Mouse (Mus musculus): Measurements from ENCODE around the gene Strn3. TPM values are rescaled to one million over a fixed set of nuclear protein-coding genes. Genes with fewer than 3 reads are reported as not detected.

Gene Strn3
- polyA plus RNA-seq, 1 experiment from 2014 or later, result 46.5 TPM

DNA sequence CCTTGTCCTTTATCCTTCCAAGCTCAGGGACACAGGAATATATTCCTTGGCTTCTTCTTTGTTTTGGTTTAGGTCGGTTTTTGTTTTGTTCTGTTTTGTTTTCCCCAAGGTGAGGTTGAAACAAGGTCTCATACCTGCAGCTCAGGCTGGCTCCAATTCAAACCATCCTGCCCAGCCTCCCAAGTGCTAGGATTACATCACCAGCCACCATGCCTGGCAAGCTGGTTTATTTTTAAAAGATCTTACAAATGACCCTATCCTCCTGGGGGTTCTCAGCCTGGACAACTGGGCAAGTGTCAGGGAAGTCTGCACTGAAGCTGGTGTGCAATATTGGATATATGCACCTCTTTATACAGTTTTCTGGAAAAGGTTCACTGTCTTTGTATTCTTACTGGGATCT is 21.0 kb upstream of the Strn3 start:
- H3K36me3 ChIP-seq (replicated peaks; ENCODE audit: control insufficient read depth, insufficient read depth), result no peaks in the 10 kb centered on the region
- 63% methylated on average over 1 of the region's 1 CpGs for WGBS
- ATAC-seq (ENCODE audit: low FRiP score), result no peak
- H3K27me3 ChIP-seq (ENCODE audit: control insufficient read depth, insufficient read depth, low read length), result no peaks in the 10 kb centered on the region
- H3K9ac ChIP-seq, result no peak overlapping the region
- no peak for DNase-seq (ENCODE audit: low spot score)
- H3K4me3 ChIP-seq (replicated peaks; ENCODE audit: low read length), result no peak overlapping the region
- no peak overlapping the region for H3K4me2 ChIP-seq (replicated peaks)
- H3K27ac ChIP-seq, result no peak overlapping the region
- H3K9me3 ChIP-seq (ENCODE audit: control insufficient read depth, low read length), result 0 out of 2 replicates have a peak, but pooled peaks cover 3% of the 10 kb centered on the region
- H3K4me1 ChIP-seq (replicated peaks; ENCODE audit: control insufficient read depth, insufficient read depth, low read length), result no peaks in the 10 kb centered on the region

- H3K4me2 ChIP-seq (replicated peaks), result no peak overlapping the region
- no peaks in the 10 kb centered on the region for H3K9me3 ChIP-seq (ENCODE audit: control insufficient read depth, low read length)
- ATAC-seq (ENCODE audit: low FRiP score) (no peak), DNase-seq (ENCODE audit: low spot score) (no peak)
- H3K27ac ChIP-seq, result no peak overlapping the region
- no peak overlapping the region for H3K4me3 ChIP-seq (replicated peaks; ENCODE audit: low read length)
- no peaks in the 10 kb centered on the region for H3K27me3 ChIP-seq (ENCODE audit: control insufficient read depth, insufficient read depth, low read length)
- H3K4me1 ChIP-seq (replicated peaks; ENCODE audit: control insufficient read depth, insufficient read depth, low read length), result no peaks in the 10 kb centered on the region
- WGBS, result 74% methylated on average over 5 of the region's 5 CpGs
- no peak overlapping the region for H3K9ac ChIP-seq
- no peaks in the 10 kb centered on the region for H3K36me3 ChIP-seq (replicated peaks; ENCODE audit: control insufficient read depth, insufficient read depth)
Observed at GRCm38 (mm10) chr12:51710154-51710553, 18.5 kb upstream of the Strn3 start.

DNA sequence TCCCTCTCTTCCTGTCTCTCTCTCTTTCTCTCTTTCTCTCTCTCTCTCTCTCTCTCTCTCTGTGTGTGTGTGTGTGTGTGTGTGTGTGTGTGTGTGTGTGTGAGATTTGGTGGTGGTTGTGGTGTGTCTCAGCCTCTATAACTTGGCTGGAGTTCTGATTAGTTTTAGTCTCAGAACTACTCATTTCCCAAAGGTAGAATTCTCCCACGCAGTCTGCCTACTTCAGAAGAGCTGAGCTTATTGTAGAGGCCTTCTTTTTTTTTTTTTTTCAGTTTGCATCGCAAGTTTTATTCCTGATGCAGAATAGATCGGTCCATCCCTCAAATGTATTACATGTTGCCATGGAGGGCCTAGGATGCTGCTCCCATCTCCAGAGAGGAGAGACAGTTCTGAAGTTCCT is 18.0 kb upstream of the Strn3 start:
- no peaks in the 10 kb centered on the region for H3K9me3 ChIP-seq (ENCODE audit: control insufficient read depth, low read length)
- no peak for DNase-seq (ENCODE audit: low spot score)
- H3K36me3 ChIP-seq (replicated peaks; ENCODE audit: control insufficient read depth, insufficient read depth), result no peaks in the 10 kb centered on the region
- no peak for ATAC-seq (ENCODE audit: low FRiP score)
- H3K9ac ChIP-seq, result no peak overlapping the region
- no peaks in the 10 kb centered on the region for H3K4me1 ChIP-seq (replicated peaks; ENCODE audit: control insufficient read depth, insufficient read depth, low read length)
- no peak overlapping the region for H3K4me2 ChIP-seq (replicated peaks)
- 73% methylated on average over 3 of the region's 3 CpGs for WGBS
- no peaks in the 10 kb centered on the region for H3K27me3 ChIP-seq (ENCODE audit: control insufficient read depth, insufficient read depth, low read length)
- H3K4me3 ChIP-seq (replicated peaks; ENCODE audit: low read length), result no peak overlapping the region
- no peak overlapping the region for H3K27ac ChIP-seq

GRCm38 (mm10) chr12:51708941-51709686 is 17.4 kb upstream of the Strn3 start:
- H3K27ac ChIP-seq, result no peak overlapping the region
- 72% methylated on average over 14 of the region's 14 CpGs for WGBS
- no peak overlapping the region for H3K4me3 ChIP-seq (replicated peaks; ENCODE audit: low read length)
- ATAC-seq (ENCODE audit: low FRiP score), result no peak
- H3K36me3 ChIP-seq (replicated peaks; ENCODE audit: control insufficient read depth, insufficient read depth), result no peaks in the 10 kb centered on the region
- no peak overlapping the region for H3K4me2 ChIP-seq (replicated peaks)
- no peak for DNase-seq (ENCODE audit: low spot score)
- no peaks in the 10 kb centered on the region for H3K9me3 ChIP-seq (ENCODE audit: control insufficient read depth, low read length)
- no peaks in the 10 kb centered on the region for H3K27me3 ChIP-seq (ENCODE audit: control insufficient read depth, insufficient read depth, low read length)
- no peaks in the 10 kb centered on the region for H3K4me1 ChIP-seq (replicated peaks; ENCODE audit: control insufficient read depth, insufficient read depth, low read length)
- H3K9ac ChIP-seq, result no peak overlapping the region

- DNase-seq (ENCODE audit: low spot score), result no peak
Observed at GRCm38 (mm10) chr12:51706673-51707235, 15.1 kb upstream of the Strn3 start.

GRCm38 (mm10) chr12:51705778-51706177 is 14.1 kb upstream of the Strn3 start:
- no peak for DNase-seq (ENCODE audit: low spot score)

More at GRCm38 (mm10) chr12:51706673-51707235, 15.1 kb upstream of the Strn3 start:
- no peaks in the 10 kb centered on the region for H3K36me3 ChIP-seq (replicated peaks; ENCODE audit: control insufficient read depth, insufficient read depth)
- H3K4me3 ChIP-seq (replicated peaks; ENCODE audit: low read length), result no peak overlapping the region
- no peak overlapping the region for H3K9ac ChIP-seq
- H3K4me2 ChIP-seq (replicated peaks), result no peak overlapping the region
- no peaks in the 10 kb centered on the region for H3K4me1 ChIP-seq (replicated peaks; ENCODE audit: control insufficient read depth, insufficient read depth, low read length)
- no peaks in the 10 kb centered on the region for H3K27me3 ChIP-seq (ENCODE audit: control insufficient read depth, insufficient read depth, low read length)
- H3K9me3 ChIP-seq (ENCODE audit: control insufficient read depth, low read length), result no peaks in the 10 kb centered on the region
- ATAC-seq (ENCODE audit: low FRiP score), result no peak
- 92% methylated on average over 5 of the region's 5 CpGs for WGBS
- no peak overlapping the region for H3K27ac ChIP-seq

DNA sequence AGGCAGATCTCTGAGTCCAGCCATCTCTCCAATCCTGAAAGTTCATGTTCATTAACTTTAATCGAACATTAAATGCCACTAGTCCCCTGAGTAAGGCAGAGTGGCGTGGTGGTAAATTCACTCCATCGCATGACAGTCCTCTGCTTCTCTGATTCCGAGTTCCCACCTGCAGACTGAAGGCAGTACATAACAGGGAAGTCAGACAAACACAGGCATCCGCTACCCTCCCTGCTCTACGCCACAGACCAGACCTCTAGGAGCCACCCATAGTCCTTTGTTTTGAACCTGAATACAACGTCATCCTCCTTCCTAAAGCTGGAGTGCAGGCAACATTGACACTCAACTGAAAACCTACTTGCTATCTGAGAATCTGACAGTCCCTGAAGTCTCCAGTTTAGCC is 12.9 kb upstream of the Strn3 start:
- no peaks in the 10 kb centered on the region for H3K36me3 ChIP-seq (replicated peaks; ENCODE audit: control insufficient read depth, insufficient read depth)
- 67% methylated on average over 7 of the region's 7 CpGs for WGBS
- ATAC-seq (ENCODE audit: low FRiP score), result no peak
- H3K4me1 ChIP-seq (replicated peaks; ENCODE audit: control insufficient read depth, insufficient read depth, low read length), result no peaks in the 10 kb centered on the region
- no peak overlapping the region for H3K4me2 ChIP-seq (replicated peaks)
- no peak overlapping the region for H3K4me3 ChIP-seq (replicated peaks; ENCODE audit: low read length)
- DNase-seq (ENCODE audit: low spot score), result no peak
- H3K27ac ChIP-seq, result no peak overlapping the region
- H3K9ac ChIP-seq, result no peak overlapping the region
- no peaks in the 10 kb centered on the region for H3K27me3 ChIP-seq (ENCODE audit: control insufficient read depth, insufficient read depth, low read length)
- H3K9me3 ChIP-seq (ENCODE audit: control insufficient read depth, low read length), result no peaks in the 10 kb centered on the region

More at GRCm38 (mm10) chr12:51705778-51706177, 14.1 kb upstream of the Strn3 start:
- Histone ChIP-seq H3K4me2 (replicated peaks) (no peak overlapping the region), H3K9ac (no peak overlapping the region), H3K4me3 (replicated peaks; ENCODE audit: low read length) (no peak overlapping the region), H3K4me1 (replicated peaks; ENCODE audit: control insufficient read depth, insufficient read depth, low read length) (no peaks in the 10 kb centered on the region), H3K9me3 (ENCODE audit: control insufficient read depth, low read length) (no peaks in the 10 kb centered on the region), H3K36me3 (replicated peaks; ENCODE audit: control insufficient read depth, insufficient read depth) (no peaks in the 10 kb centered on the region), H3K27me3 (ENCODE audit: control insufficient read depth, insufficient read depth, low read length) (no peaks in the 10 kb centered on the region), H3K27ac (no peak overlapping the region)
- WGBS, result 82% methylated on average over 12 of the region's 12 CpGs
- ATAC-seq (ENCODE audit: low FRiP score), result no peak

DNA sequence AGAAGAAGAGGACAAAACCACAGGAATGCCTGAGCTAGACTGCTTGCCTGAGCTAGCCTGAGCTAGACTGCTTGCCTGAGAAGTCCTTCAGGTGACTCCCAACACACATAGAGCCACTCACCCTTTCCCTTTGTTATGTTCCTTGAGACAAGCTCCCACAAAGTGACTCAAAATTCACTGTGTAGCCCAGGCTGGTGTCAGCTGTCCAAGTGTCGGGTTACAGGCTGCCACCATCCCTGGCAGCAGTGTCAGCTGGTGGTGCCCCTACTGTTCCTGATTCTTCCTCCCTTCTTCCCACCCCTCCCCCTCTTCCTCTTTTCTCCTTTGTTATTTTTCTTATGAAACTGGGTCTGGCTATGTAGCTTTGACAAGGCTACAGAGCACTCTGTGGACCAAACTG is 12.2 kb upstream of the Strn3 start:
- Histone ChIP-seq H3K9me3 (ENCODE audit: control insufficient read depth, low read length) (no peaks in the 10 kb centered on the region), H3K9ac (no peak overlapping the region), H3K4me3 (replicated peaks; ENCODE audit: low read length) (no peak overlapping the region), H3K4me2 (replicated peaks) (no peak overlapping the region), H3K27ac (no peak overlapping the region), H3K36me3 (replicated peaks; ENCODE audit: control insufficient read depth, insufficient read depth) (no peaks in the 10 kb centered on the region), H3K4me1 (replicated peaks; ENCODE audit: control insufficient read depth, insufficient read depth, low read length) (no peaks in the 10 kb centered on the region), H3K27me3 (ENCODE audit: control insufficient read depth, insufficient read depth, low read length) (no peaks in the 10 kb centered on the region)
- ATAC-seq (ENCODE audit: low FRiP score) (no peak), DNase-seq (ENCODE audit: low spot score) (no peak)
- 28% methylated on average over 1 of the region's 1 CpGs for WGBS

GRCm38 (mm10) chr12:51701723-51702122 is 10.0 kb upstream of the Strn3 start:
- H3K4me3 ChIP-seq (replicated peaks; ENCODE audit: low read length), result no peak overlapping the region
- H3K36me3 ChIP-seq (replicated peaks; ENCODE audit: control insufficient read depth, insufficient read depth), result no peaks in the 10 kb centered on the region
- ATAC-seq (ENCODE audit: low FRiP score), result no peak
- no peak overlapping the region for H3K4me2 ChIP-seq (replicated peaks)
- H3K9me3 ChIP-seq (ENCODE audit: control insufficient read depth, low read length), result no peaks in the 10 kb centered on the region
- H3K4me1 ChIP-seq (replicated peaks; ENCODE audit: control insufficient read depth, insufficient read depth, low read length), result no peaks in the 10 kb centered on the region
- H3K27ac ChIP-seq, result no peak overlapping the region
- no peak for DNase-seq (ENCODE audit: low spot score)
- H3K9ac ChIP-seq, result no peak overlapping the region
- no peaks in the 10 kb centered on the region for H3K27me3 ChIP-seq (ENCODE audit: control insufficient read depth, insufficient read depth, low read length)
